Mouse (Mus musculus) common myeloid progenitor, adult 5-6 weeks (primary cell): ENCODE data around the gene Ypel1. TPM values are rescaled to one million over a fixed set of nuclear protein-coding genes. Genes with fewer than 3 reads are reported as not detected.
A peak's percentile ranks its signal among the peaks of the same experiment; 100 is the strongest.

Experiments used
- ATAC-seq: replicated peaks from 2 replicates; pipeline ENCODE4 v1.8.0; 2016; ENCODE audit warnings: low read depth, mild to moderate bottlenecking, moderate TSS enrichment, inconsistent platforms; ENCODE audit not compliant: poor library complexity, severe bottlenecking
- total RNA-seq: library from RNA; stranded (forward); fragments of 200-1000, 187-1606 nt; gene quantifications from 2 replicates; pipeline ENCODE4 v1.2.3, GENCODE M21; 2017

Ypel1 gene
- 8.5 and 9.2 TPM in 2 replicates for total RNA-seq

DNA sequence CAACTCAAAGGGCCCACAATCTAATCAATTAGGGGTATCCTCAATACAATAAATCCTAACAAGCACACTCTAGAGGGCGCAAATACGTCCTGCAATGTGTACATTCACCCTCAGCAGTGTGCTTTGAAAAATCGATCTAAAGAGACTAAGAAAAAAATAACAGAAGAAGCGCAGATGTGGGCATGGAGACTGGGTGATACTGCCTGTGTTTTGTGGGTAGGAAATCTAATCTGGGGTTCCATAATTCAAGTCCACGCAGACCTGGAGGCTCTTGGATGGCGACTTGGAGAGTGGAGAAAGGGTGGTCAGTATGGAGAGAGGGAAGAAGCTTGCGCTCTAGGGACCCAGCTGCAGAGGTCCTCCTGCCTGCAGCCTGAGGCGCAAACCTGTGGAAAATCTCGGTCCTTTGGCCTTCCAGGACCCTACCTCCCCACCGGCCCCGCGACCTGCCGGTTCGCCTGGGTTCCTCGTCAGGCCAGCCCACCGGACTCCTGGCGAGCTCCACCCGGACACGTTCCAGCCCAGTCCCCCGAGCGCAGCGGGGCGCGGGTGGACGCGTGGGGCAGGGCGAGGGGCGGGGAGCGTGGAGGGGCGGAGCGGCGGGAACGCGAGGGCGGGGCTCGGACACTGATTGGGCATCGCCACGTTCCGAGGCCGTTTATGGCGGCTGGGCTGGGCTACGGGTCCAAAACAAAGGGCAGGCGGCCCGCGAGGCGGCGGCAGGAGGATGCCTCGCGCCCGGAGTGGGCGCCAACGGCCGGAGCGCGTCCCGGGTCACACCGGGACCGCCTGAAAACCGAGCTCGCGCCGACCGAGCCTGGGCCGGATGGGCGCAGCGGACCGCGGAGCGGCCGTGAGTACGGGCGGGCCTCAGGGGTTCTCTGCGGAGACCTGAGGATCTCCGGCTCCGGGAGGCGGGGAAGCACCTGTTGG, at the start of gene Ypel1:
Ypel1 (plus strand) TSS at position 186 of the 933 bp plus-strand sequence.
- peak; percentile 84 for ATAC-seq

DNA sequence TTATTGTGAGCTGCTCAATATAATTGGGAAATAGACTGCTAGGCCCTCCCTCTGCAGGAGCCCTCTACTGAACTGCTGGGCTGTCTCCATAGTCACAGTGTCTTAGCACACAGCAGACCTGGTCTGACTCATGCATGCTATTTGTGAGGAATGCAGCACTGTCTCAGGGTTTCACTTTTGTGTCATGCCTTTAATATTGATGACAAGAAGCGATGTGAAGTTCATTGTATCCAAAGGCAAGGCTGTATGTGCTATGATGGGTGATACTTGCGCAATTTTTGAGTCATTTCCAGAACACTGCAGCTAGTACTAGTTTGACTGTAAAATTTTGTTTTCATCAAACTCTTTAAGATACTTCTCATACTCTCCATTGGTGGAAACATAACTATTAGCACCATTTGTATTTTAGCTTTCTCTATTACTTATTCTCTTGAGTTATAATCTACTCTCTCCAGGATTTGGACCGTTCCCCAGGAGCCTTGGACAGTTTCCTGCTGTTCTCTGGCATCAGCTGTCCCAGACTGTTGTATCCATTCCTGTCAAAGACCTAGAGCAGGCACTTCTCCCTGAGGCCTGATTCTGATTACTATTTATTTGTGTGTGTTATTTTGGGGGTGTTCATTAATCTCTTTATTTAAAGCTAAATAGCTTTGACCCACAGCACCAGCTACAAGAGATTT, 44.9 kb upstream of the Ypel1 start:
- ATAC-seq = no peak

DNA sequence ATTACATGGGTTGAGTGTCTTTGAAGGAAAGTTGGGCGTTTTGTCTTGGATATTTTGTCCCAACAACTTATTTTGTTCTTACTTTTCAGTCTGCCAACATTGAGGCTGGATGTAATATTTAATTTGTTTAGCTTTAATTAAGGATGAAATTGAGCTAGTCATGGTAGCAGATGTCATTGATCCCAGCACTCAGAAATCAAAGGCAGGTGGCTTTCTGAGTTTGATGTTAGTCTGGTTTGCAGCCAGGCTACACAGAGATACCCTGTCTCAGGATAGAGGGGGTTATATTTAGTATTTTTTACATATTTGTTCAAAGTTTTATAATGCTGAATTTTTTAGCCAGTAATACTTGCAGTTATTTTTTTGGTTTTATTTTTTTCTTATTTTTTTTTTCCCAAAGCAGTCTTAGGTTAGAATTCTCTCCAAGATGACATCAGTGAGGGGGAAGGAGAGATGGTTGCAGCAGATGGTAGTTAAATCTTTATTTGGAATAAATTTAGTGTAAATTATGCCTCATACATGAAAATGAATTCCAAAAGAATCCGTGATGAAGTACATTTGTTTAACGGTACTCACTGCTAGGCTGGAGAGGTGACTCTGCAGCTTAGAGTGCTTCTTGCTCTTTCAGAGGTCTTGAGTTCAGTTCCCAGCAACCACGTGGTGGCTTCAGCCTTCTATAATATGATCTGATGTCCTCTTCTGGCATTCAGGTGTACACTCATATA, 39.4 kb upstream of the Ypel1 start:
- no peak for ATAC-seq

DNA sequence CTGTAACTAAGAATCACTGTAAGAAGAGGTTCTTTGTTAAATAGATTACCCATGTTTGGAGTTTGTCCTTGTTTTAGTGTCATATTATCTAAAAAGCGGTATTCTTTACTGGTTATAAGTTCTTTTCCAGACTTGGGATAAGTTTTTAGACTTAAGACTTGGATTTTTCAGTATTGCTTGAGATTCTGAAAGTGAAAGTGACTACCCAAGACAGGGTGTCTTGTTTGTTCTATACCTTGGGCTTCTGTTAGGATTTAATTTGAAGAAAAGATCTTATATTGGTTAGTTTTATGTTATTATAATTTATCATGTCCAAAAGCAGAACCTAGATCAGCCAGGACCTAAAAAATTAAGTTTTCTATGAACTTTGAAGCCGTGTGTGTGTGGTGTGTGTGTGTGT, 35.7 kb upstream of the Ypel1 start:
- no peak for ATAC-seq

DNA sequence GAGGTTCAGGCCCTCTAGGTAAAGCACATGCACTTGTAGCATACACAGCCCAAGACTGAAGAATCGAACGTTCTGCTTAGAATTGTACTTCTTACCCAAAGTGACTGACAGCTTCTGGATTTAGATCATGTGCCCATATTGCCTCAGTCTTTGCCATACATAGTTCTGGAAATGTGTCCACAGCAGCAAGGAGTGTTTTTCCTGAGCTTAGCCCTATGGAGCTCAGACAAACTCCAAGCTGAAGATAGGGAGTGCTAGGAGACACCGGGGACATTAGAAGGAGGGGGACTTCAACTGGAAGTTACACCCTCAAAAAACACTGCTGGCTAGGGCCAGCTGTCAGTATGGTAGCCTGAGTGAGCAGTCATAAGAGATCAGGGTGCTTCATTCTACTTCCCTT, 28.8 kb upstream of the Ypel1 start:
- no peak for ATAC-seq

DNA sequence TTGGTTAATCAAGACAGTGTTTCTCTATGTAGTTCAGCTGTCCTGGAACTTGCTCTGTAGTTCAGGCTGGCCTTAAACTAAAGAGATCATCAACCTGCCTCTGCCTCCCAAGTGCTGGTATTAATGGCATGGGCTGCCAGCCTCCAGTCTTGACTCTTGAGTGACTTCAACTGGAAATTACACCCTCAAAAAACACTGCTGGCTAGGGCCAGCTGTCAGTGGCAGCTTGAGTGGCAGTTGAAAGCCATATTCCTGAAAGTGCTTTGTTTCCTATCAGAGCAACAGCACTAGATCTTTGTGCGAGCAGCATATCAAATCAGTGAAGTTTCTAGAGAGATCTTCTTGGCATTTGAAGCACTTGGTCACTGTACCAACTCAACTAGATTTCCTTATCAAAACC, 28.1 kb upstream of the Ypel1 start:
- no peak for ATAC-seq

DNA sequence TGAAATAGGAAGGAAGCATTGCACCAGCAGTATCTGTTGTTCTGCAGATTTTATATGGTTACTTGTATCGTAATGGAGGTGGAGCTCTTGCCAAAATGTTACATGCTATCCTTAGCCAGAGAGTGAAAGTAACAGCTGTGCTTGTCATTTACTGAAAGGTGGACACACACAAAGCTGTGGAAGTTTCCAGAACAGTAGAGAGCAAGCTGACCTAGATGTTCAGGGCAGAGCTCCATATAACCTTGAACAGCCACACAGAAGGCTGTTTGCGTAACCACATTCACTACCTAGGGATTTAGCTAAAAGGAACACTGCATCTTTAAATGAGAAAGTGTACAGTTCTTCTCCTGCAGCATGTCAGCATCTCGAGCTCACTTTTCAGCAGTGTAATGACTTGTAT, 25.2 kb upstream of the Ypel1 start:
- no peak for ATAC-seq

DNA sequence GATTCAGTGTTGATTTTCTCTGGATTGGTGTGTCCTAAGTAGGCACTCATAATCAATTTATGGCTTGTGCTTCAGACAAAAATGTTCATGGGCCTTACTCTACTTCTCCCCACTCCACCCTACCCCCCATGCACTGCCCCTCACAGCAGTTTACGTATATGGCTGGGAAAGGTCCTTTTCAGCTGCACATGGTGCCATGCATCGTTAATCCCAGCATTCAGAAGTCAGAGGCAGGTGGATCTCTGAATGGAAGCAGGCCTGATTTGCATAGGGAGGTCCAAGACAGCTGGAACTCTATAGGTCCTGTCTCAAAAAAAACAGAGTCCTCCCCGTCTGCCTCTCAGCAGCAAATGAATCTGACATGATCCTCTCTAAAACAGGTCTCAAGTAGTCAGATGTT, 24.2 kb upstream of the Ypel1 start:
- no peak for ATAC-seq

DNA sequence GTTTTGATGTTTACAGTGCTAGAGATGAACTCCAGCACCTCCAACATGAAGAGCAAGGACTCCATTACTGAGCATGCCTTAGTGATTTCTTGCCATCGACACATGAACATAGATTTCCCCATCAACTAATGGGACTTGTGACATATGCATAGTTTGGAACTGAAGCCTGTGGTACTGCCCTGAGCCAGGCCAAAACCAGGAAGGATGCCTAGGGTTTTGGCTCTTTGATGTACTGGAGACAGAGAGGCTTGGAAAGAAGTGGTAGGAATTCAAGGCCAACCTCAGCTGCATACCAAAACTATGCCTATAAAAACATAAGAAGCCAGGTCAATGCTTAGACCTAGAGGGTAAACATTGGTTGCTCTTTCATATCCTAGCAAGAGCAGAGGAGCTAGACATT, 19.6 kb upstream of the Ypel1 start:
- no peak for ATAC-seq

DNA sequence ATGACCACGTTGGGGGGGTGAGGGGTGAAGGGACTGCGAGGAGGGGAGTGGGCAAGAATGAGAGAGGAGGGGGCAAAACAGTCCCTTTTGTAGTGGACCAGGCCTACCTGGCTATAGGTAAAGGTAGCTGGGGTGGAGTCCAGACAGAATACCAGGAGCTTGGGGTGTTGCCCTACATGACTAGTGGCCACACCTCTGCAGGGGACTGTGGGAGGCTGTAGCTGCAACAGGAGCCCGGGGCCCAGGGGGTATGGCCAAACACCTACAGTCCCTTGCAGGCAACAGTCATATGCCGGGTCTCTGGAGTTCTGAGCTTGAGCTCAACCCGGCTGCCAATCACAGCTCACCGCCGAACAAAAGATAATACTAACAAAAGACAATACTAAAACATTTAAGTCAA, 17.4 kb upstream of the Ypel1 start:
- ATAC-seq = no peak

DNA sequence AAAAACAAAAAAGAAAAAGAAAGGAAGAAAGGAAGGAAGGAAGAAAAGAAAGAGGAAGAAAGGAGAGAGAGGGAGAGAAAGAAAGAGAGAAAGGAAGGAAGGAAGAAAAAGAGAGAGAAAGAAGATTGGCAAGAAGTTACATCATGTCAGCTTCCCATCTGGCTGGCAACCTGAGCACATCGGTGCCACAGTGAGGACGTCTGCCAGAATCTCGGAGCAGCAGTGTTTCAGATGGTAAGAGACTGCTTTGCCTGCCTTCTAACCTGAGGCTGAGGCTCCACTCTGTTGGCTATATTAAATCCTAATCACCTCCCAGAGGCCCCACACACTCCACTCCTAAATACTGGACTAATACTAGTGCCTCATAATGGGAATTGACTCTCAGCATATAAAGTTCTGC, 15.6 kb upstream of the Ypel1 start:
- no peak for ATAC-seq

DNA sequence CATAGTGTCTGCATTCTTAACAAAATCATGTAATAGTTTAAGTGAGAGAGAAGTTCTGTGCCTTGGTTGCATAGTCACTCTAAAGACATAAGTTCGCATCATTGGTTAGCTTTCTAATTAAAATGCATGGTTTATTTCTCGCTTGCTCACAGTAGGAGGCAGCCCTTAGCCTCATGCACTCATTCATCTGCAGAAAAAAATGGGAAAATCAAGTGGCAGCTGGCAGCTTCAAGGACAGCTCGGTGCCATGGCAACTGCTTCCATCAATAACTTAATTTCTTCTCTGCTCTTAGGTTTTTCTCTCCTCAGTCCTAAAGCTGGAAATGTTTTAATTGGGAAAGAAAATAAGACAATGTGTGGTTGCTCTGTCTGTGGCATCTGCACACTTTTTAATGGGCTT, 13.9 kb upstream of the Ypel1 start:
- no peak for ATAC-seq

DNA sequence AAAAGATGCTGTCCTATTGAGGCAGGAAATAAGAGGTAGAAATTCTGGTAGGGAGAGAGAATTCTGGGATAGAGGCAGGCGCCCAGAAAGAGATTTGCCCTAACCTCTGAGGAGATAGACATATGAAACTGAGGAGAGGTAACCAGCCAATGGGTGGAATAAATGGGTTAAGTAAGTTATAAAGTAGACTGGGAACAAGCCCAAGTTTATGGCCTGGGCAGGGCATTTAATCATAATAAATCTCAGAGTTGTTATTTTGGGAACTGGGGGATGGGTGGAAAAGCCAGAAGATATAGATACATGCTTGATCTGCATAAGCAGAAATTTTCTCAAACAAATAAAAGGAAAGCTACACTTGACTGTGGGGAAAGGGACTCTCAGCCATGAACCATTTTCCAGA, 7.2 kb upstream of the Ypel1 start:
- ATAC-seq = no peak

DNA sequence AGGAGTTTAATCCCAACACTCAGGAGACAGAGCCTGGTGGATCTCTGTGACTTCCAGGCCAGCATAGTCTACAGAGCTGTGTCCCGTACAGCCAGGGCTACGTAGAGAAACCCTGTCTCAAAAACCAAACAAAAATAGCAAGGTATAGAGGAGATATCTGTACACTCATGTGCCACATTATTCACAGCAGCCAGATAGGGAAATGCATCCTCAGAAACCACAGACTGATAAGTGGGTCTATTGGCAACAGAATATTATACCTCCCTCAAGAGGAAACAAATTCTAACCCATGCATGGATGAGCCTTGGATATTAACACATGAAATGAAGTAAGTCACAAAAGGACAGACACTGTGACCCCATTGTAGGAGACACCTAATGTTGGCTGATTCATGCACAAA, 1.9 kb upstream of the Ypel1 start:
- ATAC-seq = no peak

DNA sequence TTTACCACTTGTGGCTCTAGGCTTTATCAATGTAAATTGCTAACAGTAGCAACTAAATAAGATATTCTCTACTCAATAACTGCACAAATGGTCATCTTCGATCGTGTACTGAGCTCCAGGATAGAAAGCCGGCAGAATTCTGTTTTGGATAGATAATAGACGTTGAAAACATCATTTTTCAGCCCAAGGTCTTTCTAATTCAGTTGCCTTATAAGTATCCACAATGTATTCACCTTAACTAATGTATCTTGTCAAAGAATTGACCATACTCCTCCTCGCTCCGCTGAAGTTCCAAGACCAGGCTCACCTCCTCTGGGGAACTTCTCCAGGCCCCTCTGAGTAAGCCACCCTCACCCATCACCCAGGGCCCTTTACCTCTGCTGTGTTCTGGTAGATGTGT, 1.2 kb downstream of the Ypel1 start:
- no peak for ATAC-seq

DNA sequence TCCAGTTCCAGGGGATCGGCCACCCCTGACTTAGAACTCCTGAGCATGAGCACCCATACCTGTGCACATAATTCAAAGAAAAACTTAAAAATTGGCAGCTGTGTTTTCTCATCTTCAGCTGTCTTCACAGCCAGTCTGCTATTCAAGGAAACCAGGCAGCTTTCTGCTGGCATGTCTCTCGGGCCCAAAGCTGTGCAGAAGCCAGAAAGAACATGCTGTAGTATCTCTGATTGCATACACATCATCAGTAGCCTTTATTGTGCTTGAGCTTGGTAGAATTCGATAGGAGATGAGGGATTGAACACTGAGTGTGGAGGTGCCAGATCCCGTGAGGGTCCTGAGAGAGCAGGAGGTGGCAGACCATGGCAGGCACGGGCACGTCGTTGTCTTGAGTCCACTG, 3.5 kb downstream of the Ypel1 start:
- no peak for ATAC-seq

DNA sequence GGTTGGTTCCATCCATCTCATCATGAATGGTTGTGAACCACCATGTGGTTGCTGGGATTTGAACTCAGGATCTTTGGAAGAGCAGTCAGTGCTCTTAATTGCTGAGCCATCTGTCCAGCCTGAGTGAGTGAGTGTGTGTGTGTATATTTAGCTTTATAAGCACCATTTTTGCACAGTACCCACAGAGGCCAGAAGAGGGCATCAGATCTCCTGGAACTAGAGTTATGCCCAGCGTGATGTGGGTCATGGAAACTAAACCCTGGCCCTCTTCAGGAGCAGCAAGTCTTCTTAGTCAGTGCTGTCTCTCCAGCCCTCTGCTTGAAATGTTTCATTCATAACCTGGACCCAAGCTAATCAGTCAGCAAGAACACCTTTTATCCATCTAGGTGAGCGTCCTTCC, 6.8 kb downstream of the Ypel1 start:
- ATAC-seq = no peak

DNA sequence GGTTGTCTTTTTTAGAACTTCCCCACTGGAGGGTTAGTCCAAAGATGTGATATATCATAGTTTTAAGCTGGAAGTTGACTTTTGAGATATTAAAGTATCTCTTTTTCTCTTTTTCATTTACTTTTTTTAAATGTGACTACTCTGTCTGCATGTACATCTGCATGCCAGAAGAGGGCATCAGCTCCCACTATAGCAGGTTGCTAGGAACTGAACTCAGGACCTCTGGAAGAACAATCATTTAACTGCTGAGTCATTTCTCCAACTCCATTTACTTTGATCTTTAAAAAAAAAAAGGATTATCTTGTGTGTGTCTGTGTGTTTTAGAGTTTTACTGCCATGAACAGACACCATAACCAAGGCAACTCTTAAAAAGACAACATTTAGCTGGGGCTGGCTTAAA, 7.4 kb downstream of the Ypel1 start:
- no peak for ATAC-seq

DNA sequence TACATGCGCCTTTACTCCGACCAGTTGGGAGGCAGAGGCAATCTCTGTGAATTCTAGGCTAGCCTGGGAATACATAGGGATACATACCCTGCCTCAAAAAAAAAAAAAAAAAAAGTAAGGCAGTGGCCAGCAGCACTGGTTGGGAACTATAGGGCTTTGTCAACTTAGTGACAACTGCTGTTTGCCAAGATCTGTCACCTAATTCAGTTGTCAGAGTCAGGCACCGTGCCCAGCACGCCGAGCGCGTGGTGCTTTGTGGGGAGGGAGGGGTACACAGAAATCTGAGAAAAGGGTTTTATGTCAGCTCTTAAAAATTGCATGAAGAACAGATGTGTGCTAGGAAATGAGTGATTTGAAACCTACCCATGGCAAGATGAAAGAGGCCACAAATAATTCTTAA, 8.6 kb downstream of the Ypel1 start:
- no peak for ATAC-seq

DNA sequence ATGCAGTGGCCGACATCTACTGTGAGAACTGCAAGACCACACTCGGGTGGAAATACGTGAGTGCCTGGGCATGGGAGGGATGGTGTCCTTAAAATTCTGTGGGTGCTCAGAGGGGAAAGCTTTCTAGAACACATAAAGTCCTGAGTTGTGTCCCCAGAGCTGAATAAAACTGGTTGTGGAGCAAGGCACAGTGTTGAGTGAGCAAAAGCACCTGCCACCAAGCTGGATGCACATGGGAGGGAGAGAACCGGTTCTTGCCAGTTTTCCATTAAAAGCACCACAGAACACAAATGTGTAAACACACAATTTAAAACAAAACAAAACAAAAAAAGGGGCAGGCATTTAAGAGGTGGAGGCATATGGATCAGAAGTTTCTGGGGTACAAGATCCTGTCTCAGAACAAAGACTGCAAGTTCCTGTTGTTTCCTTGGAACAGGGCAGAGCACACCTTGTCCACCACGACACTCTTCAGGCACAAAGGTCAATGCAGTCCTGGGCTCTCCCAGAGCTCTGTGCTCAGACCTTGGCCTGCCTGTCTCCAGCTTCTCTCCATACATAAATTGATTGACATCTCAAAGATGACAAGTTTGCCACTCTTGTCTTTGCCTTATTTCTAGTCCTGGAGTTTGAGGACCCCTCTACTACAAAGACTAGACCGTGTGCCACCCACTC, 12.8 kb downstream of the Ypel1 start:
- ATAC-seq = no peak
